Mouse (Mus musculus) heart, embryonic 12.5 days (tissue): ENCODE results near the gene Xk. TPM values are rescaled to one million over a fixed set of nuclear protein-coding genes. Genes with fewer than 3 reads are reported as not detected.
"Not testable (repeated sequence)": the region's sequence is repeated elsewhere in the genome, so short reads cannot be mapped to it uniquely, and the experiment has no call there.

Experiments
- ATAC-seq: fragments of 200-750 bp; cut with Nextera tagmentation; 2 replicates; pipeline ENCODE4 v1.8.0; 2017; ENCODE audit warnings: moderate TSS enrichment, moderate library complexity; ENCODE audit not compliant: insufficient number of reproducible peaks, low FRiP score
- H3K27ac ChIP-seq: fragments of 300-500 bp; sonication (generic); 2 replicates; pipeline ENCODE4 v1.5.1; 2016; ENCODE audit warnings: mild to moderate bottlenecking, moderate library complexity; ENCODE audit not compliant: poor library complexity, severe bottlenecking
- H3K27me3 ChIP-seq: fragments of 300-500 bp; sonication (generic); replicated peaks from 2 replicates; pipeline ENCODE4 v1.6.1; 2016; ENCODE audit warnings: mild to moderate bottlenecking, moderate library complexity
- H3K36me3 ChIP-seq: fragments of 300-500 bp; sonication (generic); 2 replicates; pipeline ENCODE4 v1.6.1; 2016; ENCODE audit warnings: mild to moderate bottlenecking, moderate library complexity
- H3K4me1 ChIP-seq: fragments of 300-500 bp; sonication (generic); replicated peaks from 2 replicates; pipeline ENCODE4 v1.6.1; 2016; ENCODE audit warnings: mild to moderate bottlenecking
- H3K4me2 ChIP-seq: fragments of 300-500 bp; sonication (generic); 2 replicates; pipeline ENCODE4 v1.6.1; 2016; ENCODE audit warnings: mild to moderate bottlenecking, moderate library complexity
- H3K4me3 ChIP-seq: fragments of 300-500 bp; sonication (generic); 2 replicates; pipeline ENCODE4 v1.5.1; 2016; ENCODE audit warnings: mild to moderate bottlenecking
- H3K9ac ChIP-seq: fragments of 300-500 bp; sonication (generic); 2 replicates; pipeline ENCODE4 v1.6.1; 2016; ENCODE audit warnings: mild to moderate bottlenecking, moderate library complexity
- H3K9me3 ChIP-seq: fragments of 300-500 bp; sonication (generic); replicated peaks from 2 replicates; pipeline ENCODE4 v1.6.1; 2016; ENCODE audit warnings: mild to moderate bottlenecking, moderate library complexity
- WGBS: fragments of 180-500 bp; shearing (Covaris S2); methylation state at CpG from one replicate; pipeline ENCODE4 v1.1.7; 2016; 5-methylcytosine and 5-hydroxymethylcytosine counted together
- polyA plus RNA-seq: library from polyadenylated mRNA; unstranded; fragments of >200 nt; fragmentation: Nextera tagmentation; extraction: Ambion mirVana; gene quantifications from 2 replicates; pipeline ENCODE4 v1.2.1, GENCODE M21; 2016

Gene Xk
- polyA plus RNA-seq, 1 experiment from 2014 or later: 10.6 TPM

GRCm38 (mm10) chrX:9327954-9328353 lies 55.4 kb downstream of the Xk start:
- H3K4me1 ChIP-seq, ATAC-seq, H3K27me3 ChIP-seq, H3K9ac ChIP-seq, H3K4me2 ChIP-seq, H3K27ac ChIP-seq, H3K9me3 ChIP-seq, H3K36me3 ChIP-seq, H3K4me3 ChIP-seq: not testable (repeated sequence)
- WGBS: 80% methylated on average over 26 of the region's 26 CpGs

- not testable (repeated sequence) for H3K4me1 ChIP-seq, ATAC-seq, H3K4me3 ChIP-seq, H3K9me3 ChIP-seq, H3K9ac ChIP-seq, H3K4me2 ChIP-seq, H3K36me3 ChIP-seq, H3K27ac ChIP-seq, H3K27me3 ChIP-seq
- 84% methylated on average over 12 of the region's 12 CpGs for WGBS
These were observed 59.9 kb downstream of the Xk start for GRCm38 (mm10) chrX:9332366-9332962.

GRCm38 (mm10) chrX:9333035-9333434 lies 60.5 kb downstream of the Xk start:
- H3K9me3 ChIP-seq: not testable (repeated sequence)
- WGBS: 54% methylated on average over 2 of the region's 2 CpGs

GRCm38 (mm10) chrX:9334996-9335395 lies 62.4 kb downstream of the Xk start:
- H3K27me3 ChIP-seq, H3K4me3 ChIP-seq, H3K27ac ChIP-seq, H3K9ac ChIP-seq, H3K4me1 ChIP-seq, H3K4me2 ChIP-seq, H3K36me3 ChIP-seq, ATAC-seq, H3K9me3 ChIP-seq: not testable (repeated sequence)
- WGBS: 58% methylated on average over 1 of the region's 1 CpGs

More at GRCm38 (mm10) chrX:9333035-9333434, 60.5 kb downstream of the Xk start:
- H3K36me3 ChIP-seq, H3K4me3 ChIP-seq, H3K4me2 ChIP-seq, H3K27ac ChIP-seq, H3K9ac ChIP-seq, H3K4me1 ChIP-seq, ATAC-seq, H3K27me3 ChIP-seq: not testable (repeated sequence)

- not testable (repeated sequence) for H3K4me2 ChIP-seq, H3K27ac ChIP-seq, H3K9me3 ChIP-seq, H3K27me3 ChIP-seq, H3K9ac ChIP-seq, H3K36me3 ChIP-seq, ATAC-seq, H3K4me3 ChIP-seq, H3K4me1 ChIP-seq
- no CpG with 5 or more reads among the region's 2 CpGs for WGBS
These were observed 77.8 kb downstream of the Xk start, which contains the start of gene H2al1k for GRCm38 (mm10) chrX:9350327-9350726. TSS of gene H2al1k (plus strand) at chrX:9350627.

Other genes starting within 250 kb of the Xk start
- gene Fthl17e, start 239.3 kb upstream of the Xk start, polyA plus RNA-seq: not detected in 2 replicates
- not detected in 2 replicates for gene Fthl17f, start 209.7 kb upstream of the Xk start, polyA plus RNA-seq
- gene 4930402K13Rik, start 168.2 kb upstream of the Xk start, polyA plus RNA-seq: not detected in 2 replicates
- 0.88 and 1.1 TPM in 2 replicates for gene Lancl3, start 72.9 kb upstream of the Xk start, polyA plus RNA-seq
- gene Gm14862, start 15.9 kb upstream of the Xk start, polyA plus RNA-seq: 0.49 and 0.89 TPM in 2 replicates
- 0.83 and 1.3 TPM in 2 replicates for gene H2al1m, start 11.0 kb downstream of the Xk start, polyA plus RNA-seq
- not detected in 2 replicates for gene H2al1k, start 77.9 kb downstream of the Xk start, polyA plus RNA-seq
- gene Cybb, start 215.0 kb downstream of the Xk start, polyA plus RNA-seq: 1.0 and 1.3 TPM in 2 replicates